Mouse (Mus musculus) liver, embryonic 16.5 days (tissue): Measurements from ENCODE around the gene Esrrg. TPM values are rescaled to one million over a fixed set of nuclear protein-coding genes. Genes with fewer than 3 reads are reported as not detected.

ENCODE experiments used
- ATAC-seq: fragments of 200-750 bp; cut with Nextera tagmentation; 2 replicates; pipeline ENCODE4 v1.8.0; 2017; ENCODE audit warnings: low read depth, mild to moderate bottlenecking, moderate number of reproducible peaks, moderate library complexity
- H3K27ac ChIP-seq: fragments of 300-500 bp; sonication (generic); 2 replicates; pipeline ENCODE4 v1.5.1; 2014; ENCODE audit warnings: mild to moderate bottlenecking, low read length
- H3K27me3 ChIP-seq: fragments of 300-500 bp; sonication (generic); 2 replicates; pipeline ENCODE4 v1.6.1; 2014; ENCODE audit warnings: low read depth, low read length, mixed read lengths; ENCODE audit not compliant: control insufficient read depth, insufficient read depth
- H3K36me3 ChIP-seq: fragments of 300-500 bp; sonication (generic); 2 replicates; pipeline ENCODE4 v1.6.1; 2014; ENCODE audit warnings: mild to moderate bottlenecking; ENCODE audit not compliant: control insufficient read depth, insufficient read depth
- H3K4me1 ChIP-seq: fragments of 300-500 bp; sonication (generic); 2 replicates; pipeline ENCODE4 v1.6.1; 2014; ENCODE audit warnings: low read depth, low read length, mixed read lengths; ENCODE audit not compliant: control insufficient read depth
- H3K4me2 ChIP-seq: fragments of 300-500 bp; sonication (generic); 2 replicates; pipeline ENCODE4 v1.6.1; 2014; ENCODE audit warnings: low read depth, low read length, mixed read lengths
- H3K4me3 ChIP-seq: fragments of 300-500 bp; sonication (generic); 2 replicates; pipeline ENCODE4 v1.5.1; 2014; ENCODE audit warnings: low read depth, mild to moderate bottlenecking, low read length
- H3K9ac ChIP-seq: fragments of 300-500 bp; sonication (generic); 2 replicates; pipeline ENCODE4 v1.6.1; 2014; ENCODE audit warnings: low read depth, low read length
- H3K9me3 ChIP-seq: fragments of 300-500 bp; sonication (generic); replicated peaks from 2 replicates; pipeline ENCODE4 v1.6.1; 2016; ENCODE audit warnings: low read length; ENCODE audit not compliant: control insufficient read depth
- WGBS: fragments of 180-500 bp; shearing (Covaris S2); extraction: QIAGEN DNeasy Blood & Tissue Kit; methylation state at CpG from one replicate; pipeline ENCODE4 v1.1.7; 2014; ENCODE audit not compliant: insufficient replicate concordance; 5-methylcytosine and 5-hydroxymethylcytosine counted together
- polyA plus RNA-seq: library from polyadenylated mRNA; unstranded; fragments of >200 nt; fragmentation: Nextera tagmentation; extraction: Ambion mirVana; gene quantifications from 2 replicates; pipeline ENCODE4 v1.2.1, GENCODE M21; 2015

Gene Esrrg
- polyA plus RNA-seq, 1 experiment from 2014 or later, result 0.19 TPM

DNA sequence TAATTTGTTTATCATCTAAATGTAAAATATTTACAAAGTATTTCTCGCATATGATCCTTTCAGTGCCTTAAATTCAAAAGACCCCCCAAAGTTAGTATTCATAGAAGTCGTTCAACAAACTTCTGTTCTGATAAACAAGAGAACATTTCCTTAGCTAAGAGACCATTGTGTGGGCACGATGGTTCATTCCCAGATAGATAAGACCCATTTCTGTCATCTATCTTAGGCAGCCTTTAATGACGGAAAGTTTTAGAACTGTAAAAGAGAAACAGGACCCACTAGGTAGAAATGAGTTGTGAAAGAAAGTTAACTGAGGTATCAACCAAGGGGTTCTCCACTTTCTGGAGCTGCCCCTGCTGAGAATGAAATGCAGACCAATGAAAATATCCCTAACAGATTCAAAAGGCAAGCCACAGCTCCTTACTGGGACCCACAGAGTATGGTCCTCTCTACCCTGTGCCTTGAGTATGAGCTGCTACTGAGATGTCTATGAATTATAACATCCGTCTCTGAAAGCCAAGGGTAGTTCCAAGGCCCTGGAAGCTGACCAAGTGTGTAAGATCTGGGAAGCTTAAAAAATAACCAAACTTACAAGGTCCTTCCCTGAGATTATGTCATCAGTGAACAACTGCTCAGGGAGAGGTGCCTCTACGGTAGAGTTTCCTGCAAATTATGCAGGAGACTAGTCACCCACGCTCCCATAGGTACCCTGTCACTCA lies 548.8 kb downstream of the Esrrg start:
- 49% methylated on average over 7 of the region's 7 CpGs for WGBS
- H3K4me1 ChIP-seq, result no peaks in the 10 kb centered on the region
- H3K36me3 ChIP-seq, result no peaks in the 10 kb centered on the region
- H3K27ac ChIP-seq, result no peak overlapping the region
- ATAC-seq, result no peak
- no peak overlapping the region for H3K9ac ChIP-seq
- H3K4me3 ChIP-seq, result no peak overlapping the region
- H3K27me3 ChIP-seq, result no peaks in the 10 kb centered on the region
- no peaks in the 10 kb centered on the region for H3K9me3 ChIP-seq
- no peak overlapping the region for H3K4me2 ChIP-seq

DNA sequence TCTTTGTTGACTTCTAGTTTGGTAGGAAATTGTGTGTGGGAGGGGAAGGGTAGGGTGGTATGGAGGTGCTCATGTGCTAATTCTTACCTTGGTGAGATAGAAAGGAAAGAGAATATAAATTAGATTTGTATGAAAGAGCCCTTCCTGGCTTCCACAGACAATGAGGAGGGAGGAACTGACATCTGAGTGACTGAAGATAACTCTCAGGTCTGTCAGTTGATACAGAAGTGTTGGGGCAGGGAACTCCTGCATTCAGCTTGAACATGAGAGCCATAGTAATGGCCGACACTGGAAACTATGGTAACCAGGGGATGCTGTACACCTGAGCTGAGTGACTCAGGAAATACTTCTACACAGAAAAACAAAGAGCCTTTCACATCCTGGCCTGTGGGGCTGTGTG lies 550.1 kb downstream of the Esrrg start:
- Histone ChIP-seq H3K9ac (no peak overlapping the region), H3K27me3 (no peaks in the 10 kb centered on the region), H3K27ac (no peak overlapping the region), H3K4me3 (no peak overlapping the region), H3K4me1 (no peaks in the 10 kb centered on the region), H3K36me3 (no peaks in the 10 kb centered on the region), H3K4me2 (no peak overlapping the region), H3K9me3 (no peaks in the 10 kb centered on the region)
- ATAC-seq, result no peak
- 47% methylated on average over 1 of the region's 1 CpGs for WGBS

DNA sequence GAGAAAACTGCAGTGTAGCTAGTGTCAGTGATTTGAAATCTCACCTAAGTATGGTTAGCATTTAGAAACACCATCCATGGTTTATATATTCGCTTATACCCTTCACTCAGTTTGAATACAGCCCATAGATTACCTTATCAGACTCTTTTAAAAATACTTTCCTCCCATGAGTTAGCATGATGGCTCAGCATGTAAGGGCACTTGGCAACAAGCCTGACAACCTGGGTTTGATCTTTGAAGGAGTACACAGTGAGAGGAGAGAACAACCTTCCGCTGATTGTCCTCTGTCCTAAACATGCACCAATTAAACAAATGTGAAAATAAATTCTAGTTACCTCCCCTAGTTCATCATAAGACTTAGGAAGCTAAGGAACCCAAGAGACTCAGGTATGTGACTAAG lies 550.5 kb downstream of the Esrrg start:
- Histone ChIP-seq H3K4me2 (no peak overlapping the region), H3K4me1 (no peaks in the 10 kb centered on the region), H3K9me3 (no peaks in the 10 kb centered on the region), H3K4me3 (no peak overlapping the region), H3K9ac (no peak overlapping the region), H3K27me3 (no peaks in the 10 kb centered on the region), H3K36me3 (no peaks in the 10 kb centered on the region), H3K27ac (no peak overlapping the region)
- no peak for ATAC-seq
- WGBS, result 66% methylated on average over 2 of the region's 2 CpGs

DNA sequence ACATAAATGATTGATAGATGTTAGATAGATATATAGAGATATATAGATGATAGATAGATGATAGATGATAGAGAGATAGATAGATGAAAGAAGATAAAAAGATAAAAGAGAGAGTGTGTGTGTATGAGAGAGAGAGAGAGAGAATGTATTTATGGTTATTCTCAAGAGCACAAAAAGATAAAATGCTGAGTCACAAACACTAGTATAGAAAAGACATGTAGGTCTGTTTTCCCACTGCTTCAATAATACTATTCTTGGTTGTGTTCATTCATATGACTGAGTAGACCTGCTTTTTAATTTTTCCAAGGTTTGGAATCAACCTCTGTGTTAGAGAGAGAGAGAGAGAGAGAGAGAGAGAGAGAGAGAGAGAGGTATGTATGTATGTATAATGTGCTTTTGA lies 554.5 kb downstream of the Esrrg start:
- Histone ChIP-seq H3K4me1 (no peaks in the 10 kb centered on the region), H3K27me3 (no peaks in the 10 kb centered on the region), H3K9me3 (no peaks in the 10 kb centered on the region), H3K36me3 (no peaks in the 10 kb centered on the region), H3K4me3 (no peak overlapping the region), H3K27ac (no peak overlapping the region), H3K9ac (no peak overlapping the region), H3K4me2 (no peak overlapping the region)
- ATAC-seq, result no peak

DNA sequence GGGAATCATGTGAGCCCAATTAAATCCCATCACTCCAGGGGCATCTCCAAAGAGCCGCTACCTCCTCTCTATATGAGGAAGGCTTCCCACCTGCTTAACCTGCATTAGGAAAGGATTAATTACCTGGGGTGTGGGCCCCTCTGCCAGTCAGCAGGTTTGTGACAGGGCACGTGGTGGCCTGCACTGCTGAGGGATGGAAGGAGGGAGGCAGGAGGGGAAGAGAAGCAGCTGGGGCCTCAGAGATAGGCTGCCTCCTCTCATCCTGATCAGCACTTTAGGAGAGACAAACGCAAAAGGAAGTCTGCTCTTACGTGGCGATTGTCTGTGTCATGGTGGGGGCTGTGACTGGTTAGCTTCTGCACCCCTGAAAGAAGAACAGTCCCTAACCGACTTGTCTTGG lies 555.7 kb downstream of the Esrrg start:
- no peak; the same call in 1 of the 2 replicates for ATAC-seq
- Histone ChIP-seq H3K9me3 (no peaks in the 10 kb centered on the region), H3K4me1 (no peaks in the 10 kb centered on the region), H3K9ac (no peak overlapping the region), H3K27me3 (no peaks in the 10 kb centered on the region), H3K4me2 (no peak overlapping the region), H3K4me3 (no peak overlapping the region), H3K27ac (no peak overlapping the region), H3K36me3 (no peaks in the 10 kb centered on the region)
- 25% methylated on average over 6 of the region's 6 CpGs for WGBS

DNA sequence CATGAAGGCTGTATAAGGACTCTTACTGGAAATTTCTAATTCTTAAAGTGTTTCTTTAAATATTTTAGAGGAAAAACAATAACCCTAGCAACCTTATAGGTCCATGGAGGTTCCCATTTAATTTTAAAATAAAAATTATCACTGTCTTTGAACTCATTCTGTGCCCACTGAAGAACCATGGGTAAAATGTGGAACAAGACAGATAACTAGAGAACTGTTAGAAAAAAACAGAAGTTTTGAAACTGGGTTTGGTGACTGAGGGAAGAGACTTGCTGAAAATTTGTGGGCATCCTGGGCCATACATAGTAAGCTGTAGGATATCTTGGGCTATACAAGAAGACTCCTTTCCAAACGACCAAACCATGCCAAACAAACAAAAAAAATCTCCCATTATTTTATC lies 565.3 kb downstream of the Esrrg start:
- H3K36me3 ChIP-seq, result no peaks in the 10 kb centered on the region
- H3K9ac ChIP-seq, result no peak overlapping the region
- H3K27ac ChIP-seq, result no peak overlapping the region
- no peaks in the 10 kb centered on the region for H3K27me3 ChIP-seq
- no peak overlapping the region for H3K4me3 ChIP-seq
- 14% methylated on average over 1 of the region's 1 CpGs for WGBS
- ATAC-seq, result no peak
- no peaks in the 10 kb centered on the region for H3K9me3 ChIP-seq
- no peaks in the 10 kb centered on the region for H3K4me1 ChIP-seq
- no peak overlapping the region for H3K4me2 ChIP-seq

DNA sequence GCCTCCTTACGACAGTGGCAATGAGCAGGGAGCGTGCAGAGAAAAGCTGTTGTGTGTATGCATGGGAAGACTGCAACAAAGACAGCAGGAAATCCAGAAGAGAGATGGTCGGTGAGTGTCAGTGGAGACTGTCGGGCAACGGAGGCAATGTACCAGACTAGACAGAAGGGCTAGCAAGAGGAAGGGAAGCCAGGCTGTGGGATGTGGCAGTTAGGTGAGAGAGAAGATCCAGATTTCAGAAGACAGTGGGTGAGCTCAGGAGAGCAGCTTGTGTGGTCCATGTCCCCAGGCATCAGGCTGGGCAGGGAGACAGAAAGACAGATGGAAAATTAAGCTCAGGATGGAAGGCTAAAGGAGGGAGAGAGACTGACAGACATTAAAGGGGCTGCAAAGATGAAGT lies 574.4 kb downstream of the Esrrg start:
- WGBS, result 73% methylated on average over 5 of the region's 5 CpGs
- Histone ChIP-seq H3K36me3 (no peaks in the 10 kb centered on the region), H3K4me2 (no peak overlapping the region), H3K9me3 (no peaks in the 10 kb centered on the region), H3K4me1 (no peaks in the 10 kb centered on the region), H3K27me3 (no peaks in the 10 kb centered on the region), H3K9ac (no peak overlapping the region), H3K27ac (no peak overlapping the region), H3K4me3 (no peak overlapping the region)
- ATAC-seq, result no peak

DNA sequence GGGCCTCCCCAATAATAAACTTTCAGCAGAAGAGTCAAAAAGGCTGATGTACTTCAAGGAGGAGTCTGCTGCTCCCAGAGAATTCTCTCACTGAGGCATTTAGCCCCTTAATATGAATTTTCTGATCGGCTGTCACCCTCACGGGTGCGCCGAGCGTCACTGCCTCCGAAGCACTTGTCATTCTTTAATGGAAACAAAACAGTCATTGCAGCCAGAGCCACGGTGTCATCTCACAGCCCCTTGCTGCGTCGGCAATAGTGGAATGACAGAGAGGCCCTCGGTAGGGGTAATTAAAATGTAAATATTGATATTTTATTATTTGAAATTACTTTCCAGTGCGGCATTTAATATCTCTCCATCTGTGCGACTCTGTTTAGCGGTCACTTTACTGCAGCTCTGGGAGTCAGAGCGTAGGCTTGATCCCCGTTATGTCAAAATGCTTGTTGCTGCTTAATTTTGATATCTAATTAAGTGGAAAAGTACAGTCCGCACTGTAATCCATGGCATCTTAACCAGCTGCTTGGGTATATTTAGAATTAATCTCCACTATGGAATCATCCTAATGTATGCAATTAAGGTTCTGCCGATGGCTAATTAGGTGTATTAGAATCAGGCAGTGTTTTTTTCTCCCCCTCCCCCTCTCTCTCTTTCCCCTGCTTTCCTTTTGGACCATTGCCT lies 578.0 kb downstream of the Esrrg start:
- H3K4me3 ChIP-seq, result no peak overlapping the region
- no peaks in the 10 kb centered on the region for H3K27me3 ChIP-seq
- H3K9me3 ChIP-seq, result no peaks in the 10 kb centered on the region
- no peaks in the 10 kb centered on the region for H3K4me1 ChIP-seq
- H3K27ac ChIP-seq, result no peak overlapping the region
- WGBS, result 73% methylated on average over 17 of the region's 17 CpGs
- H3K4me2 ChIP-seq, result no peak overlapping the region
- no peaks in the 10 kb centered on the region for H3K36me3 ChIP-seq
- ATAC-seq, result no peak
- H3K9ac ChIP-seq, result no peak overlapping the region

DNA sequence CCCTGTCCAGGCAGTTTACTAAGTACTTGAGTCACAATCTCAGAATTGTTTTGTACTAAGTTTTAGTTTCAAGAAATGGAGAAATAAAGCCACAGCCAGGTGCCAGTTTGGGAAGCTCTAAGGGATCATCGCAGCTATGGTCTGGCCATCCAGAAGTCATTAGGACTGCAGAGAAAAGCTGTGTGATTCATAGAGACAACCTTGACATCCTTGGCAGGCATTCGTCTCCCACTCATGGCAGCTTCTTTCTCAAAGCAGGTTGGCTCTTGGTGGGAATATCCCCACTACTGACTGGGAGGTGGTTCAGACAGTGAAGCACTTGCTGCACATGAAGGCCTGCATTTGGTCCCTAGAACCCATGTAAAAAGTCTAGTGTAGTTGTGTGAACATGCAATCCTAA lies 584.4 kb downstream of the Esrrg start:
- no peak overlapping the region for H3K9ac ChIP-seq
- H3K36me3 ChIP-seq, result no peaks in the 10 kb centered on the region
- no peak overlapping the region for H3K4me2 ChIP-seq
- no peaks in the 10 kb centered on the region for H3K9me3 ChIP-seq
- no peak overlapping the region for H3K4me3 ChIP-seq
- ATAC-seq, result no peak
- no peaks in the 10 kb centered on the region for H3K27me3 ChIP-seq
- H3K27ac ChIP-seq, result no peak overlapping the region
- WGBS, result 62% methylated on average over 2 of the region's 2 CpGs
- H3K4me1 ChIP-seq, result no peaks in the 10 kb centered on the region
